Mouse (Mus musculus): ENCODE measurements around the gene Snap91. TPM values are rescaled to one million over a fixed set of nuclear protein-coding genes. Genes with fewer than 3 reads are reported as not detected.

Gene Snap91
- 184 and 192 TPM in 2 replicates for polyA plus RNA-seq (2015; fragmentation: Nextera tagmentation; extraction: Ambion mirVana)

DNA sequence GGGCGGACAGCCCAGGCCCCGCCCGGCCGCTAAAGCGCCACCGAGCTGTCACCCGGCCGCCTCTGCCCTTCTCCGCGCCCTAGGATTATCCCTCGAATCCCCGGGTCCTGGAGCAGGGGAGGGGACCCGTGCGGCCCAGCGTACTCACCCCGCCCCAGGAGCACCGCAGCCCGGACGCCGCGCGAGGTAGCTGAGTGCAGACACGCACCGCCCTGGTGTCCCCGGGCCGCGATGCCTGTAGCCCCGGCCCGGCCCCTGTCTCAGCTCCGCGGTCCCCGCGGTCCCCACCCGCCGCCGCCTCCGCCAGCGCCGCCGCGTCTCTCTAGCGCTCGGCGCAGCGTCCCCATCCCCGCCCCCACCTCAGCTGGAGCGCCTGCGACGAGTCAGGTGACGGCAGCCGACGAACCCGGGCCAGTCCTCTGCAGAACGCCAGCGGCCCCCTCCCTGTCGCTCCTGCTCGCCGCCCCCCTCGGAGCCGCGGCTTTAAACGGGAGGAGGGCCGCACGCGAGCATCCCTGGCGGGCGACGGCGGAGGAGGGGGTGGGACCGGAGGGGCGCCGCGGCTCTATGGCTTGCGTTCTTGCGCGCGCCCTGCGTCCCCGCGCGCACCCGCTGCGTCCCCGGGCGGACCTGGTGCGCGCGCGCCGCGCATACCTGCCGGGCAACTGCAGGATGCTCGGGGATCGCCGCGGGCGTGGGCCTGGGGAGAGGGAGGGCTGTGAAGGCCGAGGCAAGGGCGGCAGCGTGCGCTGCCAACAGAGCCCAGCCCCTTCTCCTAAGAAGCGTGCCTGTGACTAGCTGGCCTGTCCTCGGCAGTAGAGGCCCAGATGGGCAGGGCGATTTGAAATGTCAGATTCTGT is at the start of gene Snap91:
Gene Snap91 (minus strand): TSS at position 542 of the 860 bp plus-strand sequence.
- peaks cover 24% of the 10 kb centered on the region for H3K4me1 ChIP-seq (ENCODE audit: control insufficient read depth, insufficient read depth, low read length)
- H3K36me3 ChIP-seq (ENCODE audit: control insufficient read depth, insufficient read depth, low read length), result no peaks in the 10 kb centered on the region
- H3K27me3 ChIP-seq (ENCODE audit: control insufficient read depth, insufficient read depth, low read depth, low read length), result no peaks in the 10 kb centered on the region
- no peaks in the 10 kb centered on the region; the same call in 1 of the 2 replicates for H3K9me3 ChIP-seq (replicated peaks; ENCODE audit: control insufficient read depth, low read length, poor library complexity, severe bottlenecking)
- H3K27ac ChIP-seq (ENCODE audit: low read length), result peak within 1 kb of the TSS; percentile 94
- under 1% methylated on average over 70 of the region's 104 CpGs for WGBS
- H3K4me2 ChIP-seq (ENCODE audit: low read length), result peak within 1 kb of the TSS; percentile 69
- ATAC-seq, result peak; percentile 97
- peak within 1 kb of the TSS; percentile 95 for H3K4me3 ChIP-seq (ENCODE audit: low read depth, low read length)
- H3K9ac ChIP-seq (ENCODE audit: low read depth, low read length), result peak within 1 kb of the TSS; percentile 95

DNA sequence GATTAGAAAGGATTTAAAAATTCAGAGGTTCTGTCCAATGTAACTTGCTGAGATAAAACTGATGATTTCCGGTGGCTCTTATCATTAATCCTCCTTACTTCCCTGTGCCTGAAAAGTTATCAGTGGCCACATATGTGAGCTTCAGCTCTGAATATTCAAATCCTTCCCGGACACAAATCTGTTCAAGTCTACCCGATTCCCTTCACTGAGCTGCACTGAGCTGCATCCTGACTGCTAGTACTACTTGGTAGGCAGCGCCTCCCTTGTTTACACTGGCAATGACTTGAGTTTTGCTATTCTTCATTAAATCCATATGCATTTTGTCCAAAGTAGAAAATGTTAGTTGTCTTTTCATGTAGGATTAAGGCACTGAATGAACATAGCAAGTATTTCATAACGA is 46.1 kb upstream of the Snap91 start:
- H3K9ac ChIP-seq (ENCODE audit: low read depth, low read length), result no peak overlapping the region
- no peak overlapping the region for H3K4me3 ChIP-seq (ENCODE audit: low read depth, low read length)
- H3K4me1 ChIP-seq (ENCODE audit: control insufficient read depth, insufficient read depth, low read length), result no peaks in the 10 kb centered on the region
- no peaks in the 10 kb centered on the region for H3K27me3 ChIP-seq (ENCODE audit: control insufficient read depth, insufficient read depth, low read depth, low read length)
- ATAC-seq, result 0 out of 2 replicates have a peak, but pooled peaks have one; percentile 56
- no peaks in the 10 kb centered on the region for H3K36me3 ChIP-seq (ENCODE audit: control insufficient read depth, insufficient read depth, low read length)
- no peaks in the 10 kb centered on the region for H3K9me3 ChIP-seq (replicated peaks; ENCODE audit: control insufficient read depth, low read length, poor library complexity, severe bottlenecking)
- H3K27ac ChIP-seq (ENCODE audit: low read length), result no peak overlapping the region
- 70% methylated on average over 5 of the region's 5 CpGs for WGBS
- no peak overlapping the region for H3K4me2 ChIP-seq (ENCODE audit: low read length)

DNA sequence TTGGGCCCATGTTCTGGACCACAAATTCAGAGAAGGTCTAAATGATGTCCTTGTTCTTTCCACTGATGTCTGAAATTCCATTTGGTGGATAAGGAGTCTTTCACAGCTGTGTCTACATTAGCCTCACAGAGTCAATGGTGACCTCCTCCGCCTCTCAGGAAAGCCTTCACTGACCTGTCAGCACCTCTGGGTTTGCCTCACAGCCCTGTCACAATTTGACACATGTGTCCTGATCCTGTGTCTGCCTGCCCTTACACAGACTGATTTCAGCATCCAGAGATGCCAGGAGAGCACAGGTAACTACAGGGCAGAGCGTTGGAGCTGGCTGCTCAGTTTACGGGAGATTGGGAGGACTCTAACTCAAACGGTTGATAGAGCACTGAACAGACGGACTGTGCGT is 45.2 kb upstream of the Snap91 start:
- WGBS, result 80% methylated on average over 6 of the region's 6 CpGs
- ATAC-seq, result no peak
- H3K4me1 ChIP-seq (ENCODE audit: control insufficient read depth, insufficient read depth, low read length), result no peaks in the 10 kb centered on the region

DNA sequence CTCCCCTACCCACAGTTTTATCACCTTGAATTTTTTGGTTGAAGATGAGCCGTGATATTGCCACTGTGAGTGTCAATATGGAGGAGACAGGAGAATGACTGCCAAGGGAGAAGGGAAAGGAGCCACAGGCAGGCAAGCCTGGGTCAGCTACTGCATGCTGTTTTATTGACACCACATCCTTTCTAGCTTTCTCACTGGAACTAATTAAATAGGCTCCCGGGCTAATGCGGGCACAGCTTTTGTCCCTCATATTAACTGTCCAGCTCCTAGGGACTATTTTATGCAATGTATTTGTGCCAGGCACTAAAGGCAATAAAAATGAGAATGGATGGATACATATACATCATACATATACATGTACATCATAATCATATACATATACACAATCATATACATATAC is 42.0 kb upstream of the Snap91 start:
- Histone ChIP-seq H3K9ac (ENCODE audit: low read depth, low read length) (no peak overlapping the region), H3K36me3 (ENCODE audit: control insufficient read depth, insufficient read depth, low read length) (no peaks in the 10 kb centered on the region), H3K9me3 (replicated peaks; ENCODE audit: control insufficient read depth, low read length, poor library complexity, severe bottlenecking) (no peaks in the 10 kb centered on the region), H3K27me3 (ENCODE audit: control insufficient read depth, insufficient read depth, low read depth, low read length) (no peaks in the 10 kb centered on the region), H3K4me3 (ENCODE audit: low read depth, low read length) (no peak overlapping the region), H3K27ac (ENCODE audit: low read length) (no peak overlapping the region), H3K4me1 (ENCODE audit: control insufficient read depth, insufficient read depth, low read length) (no peaks in the 10 kb centered on the region), H3K4me2 (ENCODE audit: low read length) (no peak overlapping the region)
- ATAC-seq, result no peak
- WGBS, result 59% methylated on average over 3 of the region's 3 CpGs

More for the DNA sequence above, 45.2 kb upstream of the Snap91 start:
- H3K27me3 ChIP-seq (ENCODE audit: control insufficient read depth, insufficient read depth, low read depth, low read length), result no peaks in the 10 kb centered on the region
- H3K36me3 ChIP-seq (ENCODE audit: control insufficient read depth, insufficient read depth, low read length), result no peaks in the 10 kb centered on the region
- H3K27ac ChIP-seq (ENCODE audit: low read length), result no peak overlapping the region
- no peak overlapping the region for H3K4me3 ChIP-seq (ENCODE audit: low read depth, low read length)
- H3K9ac ChIP-seq (ENCODE audit: low read depth, low read length), result no peak overlapping the region
- H3K9me3 ChIP-seq (replicated peaks; ENCODE audit: control insufficient read depth, low read length, poor library complexity, severe bottlenecking), result no peaks in the 10 kb centered on the region
- H3K4me2 ChIP-seq (ENCODE audit: low read length), result no peak overlapping the region

DNA sequence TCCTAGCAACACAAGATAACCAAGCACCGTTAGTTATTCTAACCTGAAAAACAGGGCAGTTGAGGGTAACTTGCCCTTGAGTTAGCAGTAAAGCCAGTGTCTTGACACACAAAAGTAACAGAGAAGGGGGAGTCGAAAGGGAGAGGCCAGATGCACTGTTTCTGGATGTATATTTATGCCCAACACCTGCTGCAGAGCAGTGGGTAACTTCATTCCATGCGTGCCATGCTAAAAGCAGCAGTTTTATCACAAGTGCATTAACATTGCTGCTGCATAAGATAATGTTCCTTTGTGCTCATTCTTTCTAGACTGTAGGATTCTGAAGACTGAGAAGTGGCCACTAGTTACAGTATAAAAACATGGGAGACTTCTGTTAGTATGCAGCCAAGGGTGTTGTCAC is 36.1 kb upstream of the Snap91 start:
- Histone ChIP-seq H3K4me3 (ENCODE audit: low read depth, low read length) (no peak overlapping the region), H3K36me3 (ENCODE audit: control insufficient read depth, insufficient read depth, low read length) (no peaks in the 10 kb centered on the region), H3K9me3 (replicated peaks; ENCODE audit: control insufficient read depth, low read length, poor library complexity, severe bottlenecking) (no peaks in the 10 kb centered on the region), H3K4me1 (ENCODE audit: control insufficient read depth, insufficient read depth, low read length) (no peaks in the 10 kb centered on the region), H3K9ac (ENCODE audit: low read depth, low read length) (no peak overlapping the region), H3K27me3 (ENCODE audit: control insufficient read depth, insufficient read depth, low read depth, low read length) (no peaks in the 10 kb centered on the region), H3K27ac (ENCODE audit: low read length) (no peak overlapping the region), H3K4me2 (ENCODE audit: low read length) (no peak overlapping the region)
- no peak for ATAC-seq
- WGBS, result 85% methylated on average over 3 of the region's 3 CpGs

DNA sequence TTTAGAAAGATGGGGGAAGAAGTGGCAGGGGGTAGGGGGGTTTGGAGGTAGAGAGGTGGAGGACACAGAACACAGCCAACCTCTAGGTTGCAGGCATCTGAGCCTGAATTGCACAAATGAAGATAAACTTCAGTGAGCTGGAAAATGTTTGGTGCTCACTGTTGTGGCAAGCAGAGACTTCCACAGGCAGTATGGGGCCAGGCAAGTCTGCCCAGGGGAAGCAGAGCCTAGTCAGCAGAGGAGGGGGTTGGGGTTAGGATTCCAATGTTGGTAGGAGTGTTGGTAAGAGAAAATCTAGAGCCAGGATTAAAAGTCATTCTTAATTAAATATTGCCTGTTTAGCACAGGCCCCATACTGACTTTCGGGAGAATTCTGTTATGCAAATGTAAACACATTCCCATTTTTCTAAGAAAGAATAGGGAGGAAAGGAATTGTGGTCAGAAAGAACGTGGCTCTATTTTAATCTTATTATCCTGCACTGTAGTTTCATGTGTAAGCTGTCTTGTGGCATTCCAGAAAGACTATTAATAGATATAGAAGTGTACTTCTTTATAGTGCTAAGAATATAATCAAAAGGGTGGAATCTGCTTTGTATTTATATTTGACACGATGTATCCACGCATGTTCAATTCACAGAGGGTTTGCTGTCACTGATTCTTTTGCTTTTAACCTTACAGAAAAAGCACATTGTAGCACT is 19.2 kb upstream of the Snap91 start:
- H3K27ac ChIP-seq (ENCODE audit: low read length), result no peak overlapping the region
- no peaks in the 10 kb centered on the region for H3K4me1 ChIP-seq (ENCODE audit: control insufficient read depth, insufficient read depth, low read length)
- no peaks in the 10 kb centered on the region for H3K9me3 ChIP-seq (replicated peaks; ENCODE audit: control insufficient read depth, low read length, poor library complexity, severe bottlenecking)
- H3K36me3 ChIP-seq (ENCODE audit: control insufficient read depth, insufficient read depth, low read length), result no peaks in the 10 kb centered on the region
- no peak overlapping the region for H3K9ac ChIP-seq (ENCODE audit: low read depth, low read length)
- no peak overlapping the region for H3K4me3 ChIP-seq (ENCODE audit: low read depth, low read length)
- no peaks in the 10 kb centered on the region for H3K27me3 ChIP-seq (ENCODE audit: control insufficient read depth, insufficient read depth, low read depth, low read length)
- H3K4me2 ChIP-seq (ENCODE audit: low read length), result no peak overlapping the region
- no peak for ATAC-seq
- 52% methylated on average over 4 of the region's 4 CpGs for WGBS

DNA sequence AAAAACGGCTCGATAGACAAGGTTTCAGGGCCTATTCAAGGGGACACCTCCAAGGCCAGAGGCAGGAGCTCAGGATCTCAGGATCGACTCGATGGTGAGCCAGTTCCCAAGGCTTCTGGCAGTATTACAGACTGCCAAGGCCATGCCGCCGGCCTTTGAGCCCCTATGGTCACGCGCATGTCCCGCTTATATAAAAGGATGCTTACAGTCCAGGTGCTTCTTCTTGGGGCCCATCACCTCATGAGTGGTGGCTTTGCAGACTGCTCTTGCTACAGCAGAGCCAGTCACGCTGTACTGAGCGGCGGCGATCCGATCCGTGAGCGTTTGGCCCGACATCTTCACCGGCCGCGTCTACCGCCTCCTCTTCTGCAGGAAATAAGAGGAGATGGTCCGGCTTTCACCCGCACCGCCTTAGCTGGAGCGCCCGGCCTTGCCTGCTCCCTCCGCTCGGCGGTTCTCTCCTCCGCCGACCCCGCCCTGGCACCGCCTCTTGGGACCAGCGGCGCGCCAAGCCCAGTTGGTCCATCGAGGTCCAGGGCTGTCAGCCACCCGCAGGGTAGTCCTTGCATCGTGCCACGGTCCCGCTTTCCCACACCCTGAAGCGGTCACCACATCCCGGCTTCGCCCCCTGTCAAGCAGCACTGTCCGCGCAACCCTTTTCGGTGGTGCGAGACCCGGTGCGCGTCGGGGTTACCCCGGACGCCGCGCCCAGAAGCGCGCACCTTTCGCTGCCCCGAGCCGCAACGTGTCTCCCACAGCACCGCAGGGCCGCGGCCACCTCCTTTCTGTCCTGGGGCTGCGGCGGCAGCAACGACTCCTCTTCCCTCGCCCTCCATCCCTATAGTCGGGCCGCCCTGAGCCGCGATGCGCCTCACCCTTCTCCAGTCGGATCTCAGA is 990 bp downstream of the Snap91 start:
- Histone ChIP-seq H3K4me1 (ENCODE audit: control insufficient read depth, insufficient read depth, low read length) (peaks cover 24% of the 10 kb centered on the region), H3K9me3 (replicated peaks; ENCODE audit: control insufficient read depth, low read length, poor library complexity, severe bottlenecking) (no peaks in the 10 kb centered on the region), H3K36me3 (ENCODE audit: control insufficient read depth, insufficient read depth, low read length) (no peaks in the 10 kb centered on the region), H3K27ac (ENCODE audit: low read length) (peak overlapping the region; percentile 94), H3K27me3 (ENCODE audit: control insufficient read depth, insufficient read depth, low read depth, low read length) (no peaks in the 10 kb centered on the region), H3K4me2 (ENCODE audit: low read length) (peak overlapping the region; percentile 69), H3K4me3 (ENCODE audit: low read depth, low read length) (peak overlapping the region; percentile 95), H3K9ac (ENCODE audit: low read depth, low read length) (peak overlapping the region; percentile 95)
- WGBS, result under 1% methylated on average over 75 of the region's 75 CpGs
- ATAC-seq, result peak; percentile 46

DNA sequence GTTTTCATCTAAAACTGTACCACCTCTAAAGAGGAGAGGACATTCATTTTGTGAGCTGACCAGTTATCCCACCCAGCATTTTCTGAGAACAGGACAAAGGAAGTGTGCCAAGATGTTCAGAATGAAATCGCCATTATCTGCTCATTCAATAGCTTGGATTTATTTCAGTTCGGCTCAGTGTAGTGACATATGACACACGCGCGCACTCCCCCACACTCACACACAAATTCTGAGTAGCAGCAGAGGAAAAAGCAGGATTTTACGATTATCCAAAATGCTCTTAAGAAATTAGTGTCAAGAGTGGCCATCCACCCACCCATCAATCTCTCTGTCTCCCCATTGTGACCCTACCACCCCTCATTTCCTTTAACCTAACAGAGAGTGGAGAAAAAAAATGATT is 1.7 kb downstream of the Snap91 start:
- 61% methylated on average over 6 of the region's 6 CpGs for WGBS
- ATAC-seq, result no peak
- Histone ChIP-seq H3K9me3 (replicated peaks; ENCODE audit: control insufficient read depth, low read length, poor library complexity, severe bottlenecking) (no peaks in the 10 kb centered on the region), H3K36me3 (ENCODE audit: control insufficient read depth, insufficient read depth, low read length) (no peaks in the 10 kb centered on the region), H3K27me3 (ENCODE audit: control insufficient read depth, insufficient read depth, low read depth, low read length) (no peaks in the 10 kb centered on the region), H3K4me1 (ENCODE audit: control insufficient read depth, insufficient read depth, low read length) (peaks cover 24% of the 10 kb centered on the region), H3K4me2 (ENCODE audit: low read length) (peak overlapping the region; percentile 69), H3K4me3 (ENCODE audit: low read depth, low read length) (peak overlapping the region; percentile 95), H3K27ac (ENCODE audit: low read length) (peak overlapping the region; percentile 94), H3K9ac (ENCODE audit: low read depth, low read length) (peak overlapping the region; percentile 95)
